ENCODE assay signal across 16 mouse cellular contexts in genomic region chr2:178471546-178472480, GRCm38 (mm10). TPM values are rescaled to one million over a fixed set of nuclear protein-coding genes. Genes with fewer than 3 reads are reported as not detected.
DNase-seq lines count a peak whose midpoint lies in the region; ATAC-seq and TF ChIP-seq lines count a peak whose summit lies in the region.
"Had no signal": no experiment of that assay in that cellular context is flagged by ENCODE, and none has a peak within 500 bp of the region (broad histone marks: within the 10 kb centered on the region; RNA-seq: fewer than 3 reads in every experiment).

No protein-coding gene starts in this region.

- WGBS in hindbrain, embryonic 16.5 days: 79% methylated on average over 17 of the region's 17 CpGs
- WGBS in hindbrain, embryonic 10.5 days: 80% methylated on average over 17 of the region's 17 CpGs
- WGBS in embryonic facial prominence, embryonic 10.5 days: 68% methylated on average over 17 of the region's 17 CpGs
- WGBS in intestine, postnatal 0 days: 36% methylated on average over 17 of the region's 17 CpGs
- WGBS in liver, postnatal 0 days (ENCODE audit: insufficient replicate concordance): 58% methylated on average over 17 of the region's 17 CpGs
- WGBS in thymus, adult 2 months: 92% methylated on average over 17 of the region's 17 CpGs

- peaks cover 6% of the 10 kb centered on the region; the same call in 1 of the 2 replicates for H3K4me1 ChIP-seq in hindbrain, embryonic 16.5 days (ENCODE audit: control insufficient read depth, insufficient read depth, low read depth, low read length)
- H3K4me1 ChIP-seq in hindbrain, embryonic 10.5 days (replicated peaks): peaks cover 9% of the 10 kb centered on the region; the same call in 1 of the 2 replicates
- H3K4me1 ChIP-seq in embryonic facial prominence, embryonic 10.5 days: peaks cover 21% of the 10 kb centered on the region
- H3K4me1 ChIP-seq in intestine, postnatal 0 days (replicated peaks; ENCODE audit: control insufficient read depth, insufficient read depth, low read length): peaks cover 2% of the 10 kb centered on the region; the same call in 1 of the 2 replicates
- H3K4me1 ChIP-seq in liver, postnatal 0 days (ENCODE audit: insufficient read depth): peaks cover 7% of the 10 kb centered on the region
- H3K4me1 ChIP-seq in thymus, adult 2 months (replicated peaks; ENCODE audit: control insufficient read depth, insufficient read depth, low read length): no peaks in the 10 kb centered on the region
- H3K4me1 ChIP-seq: neural tube, embryonic 12.5 days had no signal

- no peaks in the 10 kb centered on the region for H3K27me3 ChIP-seq in hindbrain, embryonic 16.5 days (replicated peaks; ENCODE audit: control insufficient read depth, insufficient read depth, low read length)
- no peaks in the 10 kb centered on the region for H3K27me3 ChIP-seq in hindbrain, embryonic 10.5 days (ENCODE audit: insufficient read depth, poor library complexity, severe bottlenecking)
- H3K27me3 ChIP-seq in embryonic facial prominence, embryonic 10.5 days (replicated peaks; ENCODE audit: low read depth, poor library complexity, severe bottlenecking): no peaks in the 10 kb centered on the region
- no peaks in the 10 kb centered on the region for H3K27me3 ChIP-seq in intestine, postnatal 0 days (replicated peaks; ENCODE audit: control insufficient read depth, insufficient read depth, low read length)
- H3K27me3 ChIP-seq in liver, postnatal 0 days (ENCODE audit: insufficient read depth, low read length): no peaks in the 10 kb centered on the region
- H3K27me3 ChIP-seq in thymus, adult 2 months (ENCODE audit: control insufficient read depth, insufficient read depth, low read length): no peaks in the 10 kb centered on the region
- H3K27me3 ChIP-seq: neural tube, embryonic 12.5 days; Patski had no signal

- H3K4me2 ChIP-seq in hindbrain, embryonic 16.5 days (ENCODE audit: low read length): no peak overlapping the region
- H3K4me2 ChIP-seq in intestine, postnatal 0 days (replicated peaks; ENCODE audit: low read depth): peak overlapping the region; percentile 56
- peak overlapping the region; percentile 51 for H3K4me2 ChIP-seq in liver, postnatal 0 days (ENCODE audit: low read depth, low read length)
- H3K4me2 ChIP-seq: neural tube, embryonic 12.5 days had no signal

- no peak for TF ChIP-seq EP300 in liver, postnatal 0 days (IDR thresholded peaks at IDR 0.05; ENCODE audit: low read depth)

- H3K9ac ChIP-seq in hindbrain, embryonic 16.5 days (ENCODE audit: low read depth, low read length): no peak overlapping the region
- no peak overlapping the region for H3K9ac ChIP-seq in intestine, postnatal 0 days (ENCODE audit: low read depth, low read length)
- H3K9ac ChIP-seq in liver, postnatal 0 days (replicated peaks): no peak overlapping the region
- H3K9ac ChIP-seq: neural tube, embryonic 12.5 days had no signal

- DNase-seq in hindbrain, embryonic 10.5 days (ENCODE audit: low spot score): no peak
- peak; percentile 24 for DNase-seq in embryonic facial prominence, embryonic 10.5 days (ENCODE audit: low spot score)
- DNase-seq in liver, postnatal 0 days: peak; percentile 29
- DNase-seq in thymus, adult 2 months: no peak
- DNase-seq in adrenal gland, postnatal 4 days (ENCODE audit: low spot score in 2 of 2): no peak
- DNase-seq in spleen, adult 18-20 months: no peak
- DNase-seq: cerebellum, postnatal 36 days; kidney, postnatal 10 days; lung, adult 2 months; thymus, postnatal 36 days had no signal

- TF ChIP-seq POLR2A in thymus, adult 2 months (IDR thresholded peaks at IDR 0.05; ENCODE audit: control insufficient read depth, extremely low read depth, insufficient read depth, low read length, poor library complexity): no peak

- no peak overlapping the region for H3K27ac ChIP-seq in hindbrain, embryonic 16.5 days (ENCODE audit: low read depth, low read length)
- H3K27ac ChIP-seq in hindbrain, embryonic 10.5 days: no peak overlapping the region
- H3K27ac ChIP-seq in embryonic facial prominence, embryonic 10.5 days (replicated peaks): peak overlapping the region; percentile 14; the same call in 1 of the 2 replicates
- peak overlapping the region; percentile 64 for H3K27ac ChIP-seq in intestine, postnatal 0 days (ENCODE audit: low read depth, low read length)
- no peak overlapping the region for H3K27ac ChIP-seq in liver, postnatal 0 days (ENCODE audit: low read depth)
- no peak overlapping the region for H3K27ac ChIP-seq in thymus, adult 2 months (ENCODE audit: control insufficient read depth, insufficient read depth, low read length)
- H3K27ac ChIP-seq: hindbrain, postnatal 0 days; neural tube, embryonic 12.5 days had no signal

- no peaks in the 10 kb centered on the region for H3K36me3 ChIP-seq in hindbrain, embryonic 16.5 days (ENCODE audit: control insufficient read depth, insufficient read depth, low read length)
- no peaks in the 10 kb centered on the region for H3K36me3 ChIP-seq in hindbrain, embryonic 10.5 days
- H3K36me3 ChIP-seq in embryonic facial prominence, embryonic 10.5 days (replicated peaks): no peaks in the 10 kb centered on the region
- H3K36me3 ChIP-seq in intestine, postnatal 0 days (ENCODE audit: control insufficient read depth, insufficient read depth): no peaks in the 10 kb centered on the region
- H3K36me3 ChIP-seq in liver, postnatal 0 days (replicated peaks; ENCODE audit: insufficient read depth, low read length): no peaks in the 10 kb centered on the region
- H3K36me3 ChIP-seq in thymus, adult 2 months (ENCODE audit: control insufficient read depth, insufficient read depth, low read length): no peaks in the 10 kb centered on the region
- H3K36me3 ChIP-seq: neural tube, embryonic 12.5 days had no signal

- H3K4me3 ChIP-seq in hindbrain, embryonic 16.5 days (ENCODE audit: low read length): no peak overlapping the region
- H3K4me3 ChIP-seq in hindbrain, embryonic 10.5 days: no peak overlapping the region
- no peak overlapping the region for H3K4me3 ChIP-seq in embryonic facial prominence, embryonic 10.5 days
- H3K4me3 ChIP-seq in intestine, postnatal 0 days (ENCODE audit: low read depth, low read length): no peak overlapping the region; the same call in 1 of the 2 replicates
- H3K4me3 ChIP-seq in liver, postnatal 0 days (ENCODE audit: low read depth, low read length): no peak overlapping the region
- H3K4me3 ChIP-seq in thymus, adult 2 months (ENCODE audit: control insufficient read depth, insufficient read depth, low read length): no peak overlapping the region
- H3K4me3 ChIP-seq: neural tube, embryonic 12.5 days had no signal

- no peaks in the 10 kb centered on the region for H3K9me3 ChIP-seq in hindbrain, embryonic 16.5 days (ENCODE audit: control insufficient read depth, low read length)
- H3K9me3 ChIP-seq in hindbrain, embryonic 10.5 days: no peaks in the 10 kb centered on the region
- no peaks in the 10 kb centered on the region for H3K9me3 ChIP-seq in embryonic facial prominence, embryonic 10.5 days
- H3K9me3 ChIP-seq in intestine, postnatal 0 days (ENCODE audit: control insufficient read depth): no peaks in the 10 kb centered on the region
- no peaks in the 10 kb centered on the region for H3K9me3 ChIP-seq in liver, postnatal 0 days (ENCODE audit: low read length)
- H3K9me3 ChIP-seq: neural tube, embryonic 12.5 days had no signal

- no peak for TF ChIP-seq CTCF in intestine, postnatal 0 days (IDR thresholded peaks at IDR 0.05; ENCODE audit: low read depth)
- no peak for TF ChIP-seq CTCF in liver, postnatal 0 days (IDR thresholded peaks at IDR 0.05; ENCODE audit: low read depth)
- TF ChIP-seq CTCF in thymus, adult 2 months (IDR thresholded peaks at IDR 0.05; ENCODE audit: borderline replicate concordance, control insufficient read depth, extremely low read depth, insufficient read depth, low read length, poor library complexity): no peak

- ATAC-seq in hindbrain, embryonic 16.5 days: peak; percentile 46; the same call in 1 of the 2 replicates
- peak; percentile 98 for ATAC-seq in intestine, postnatal 0 days
- peak; percentile 91 for ATAC-seq in liver, postnatal 0 days
- ATAC-seq: hindbrain, postnatal 0 days; Patski had no signal

RNA-seq across cellular contexts. Expression of gene Cdh26, which starts 41.5 kb away (rescaled TPM):
- 0.24 and 0.25 TPM in 2 replicates for polyA plus RNA-seq in hindbrain, embryonic 16.5 days (2015; fragmentation: Nextera tagmentation; extraction: Ambion mirVana)
- 0.10 and 0.63 TPM in 2 replicates for polyA plus RNA-seq in hindbrain, embryonic 10.5 days (2016; fragmentation: Nextera tagmentation; extraction: Ambion mirVana)
- polyA plus RNA-seq in embryonic facial prominence, embryonic 10.5 days (2016; fragmentation: Nextera tagmentation; extraction: Ambion mirVana): 0.19 TPM in 1 of 2 replicates, not detected in the other
- 0.43 and 0.68 TPM in 2 replicates for polyA plus RNA-seq in intestine, postnatal 0 days (2015; fragmentation: Nextera tagmentation; extraction: Ambion mirVana)
- polyA plus RNA-seq in liver, postnatal 0 days (2015; fragmentation: Nextera tagmentation; extraction: Ambion mirVana): 0.09 and 0.13 TPM in 2 replicates
- polyA plus RNA-seq in thymus, adult 2 months (2012; rRNA removed): 0.04 and 0.13 TPM in 2 replicates
- total RNA-seq in adrenal gland, postnatal 4 days (2021): under 1 TPM in 1 of 2 experiments, not detected in 1; 0.20 TPM
- total RNA-seq: gastrocnemius, postnatal 4 days had no signal
- polyA plus RNA-seq: Patski had no signal

RNA-seq across cellular contexts. Expression of gene Fam217b, which starts 57.5 kb away (rescaled TPM):
- polyA plus RNA-seq in hindbrain, embryonic 16.5 days (2015; fragmentation: Nextera tagmentation; extraction: Ambion mirVana): 16.2 and 20.2 TPM in 2 replicates
- 2.0 and 2.3 TPM in 2 replicates for polyA plus RNA-seq in hindbrain, embryonic 10.5 days (2016; fragmentation: Nextera tagmentation; extraction: Ambion mirVana)
- 3.4 and 4.7 TPM in 2 replicates for polyA plus RNA-seq in embryonic facial prominence, embryonic 10.5 days (2016; fragmentation: Nextera tagmentation; extraction: Ambion mirVana)
- polyA plus RNA-seq in intestine, postnatal 0 days (2015; fragmentation: Nextera tagmentation; extraction: Ambion mirVana): 2.5 TPM in 2 replicates
- 0.82 and 1.3 TPM in 2 replicates for polyA plus RNA-seq in liver, postnatal 0 days (2015; fragmentation: Nextera tagmentation; extraction: Ambion mirVana)
- polyA plus RNA-seq in thymus, adult 2 months (2012; rRNA removed): 0.70 and 1.0 TPM in 2 replicates
- 1 to 10 TPM; 5.7 TPM for total RNA-seq in adrenal gland, postnatal 4 days (2021)

RNA-seq across cellular contexts. Expression of gene Ppp1r3d, which starts 57.5 kb away (rescaled TPM):
- polyA plus RNA-seq in hindbrain, embryonic 16.5 days (2015; fragmentation: Nextera tagmentation; extraction: Ambion mirVana): 5.5 and 5.9 TPM in 2 replicates
- 0.92 and 1.3 TPM in 2 replicates for polyA plus RNA-seq in hindbrain, embryonic 10.5 days (2016; fragmentation: Nextera tagmentation; extraction: Ambion mirVana)
- polyA plus RNA-seq in embryonic facial prominence, embryonic 10.5 days (2016; fragmentation: Nextera tagmentation; extraction: Ambion mirVana): 1.8 and 1.9 TPM in 2 replicates
- polyA plus RNA-seq in intestine, postnatal 0 days (2015; fragmentation: Nextera tagmentation; extraction: Ambion mirVana): 2.7 and 2.8 TPM in 2 replicates
- 1.2 TPM in 2 replicates for polyA plus RNA-seq in liver, postnatal 0 days (2015; fragmentation: Nextera tagmentation; extraction: Ambion mirVana)
- 2.1 and 2.8 TPM in 2 replicates for polyA plus RNA-seq in thymus, adult 2 months (2012; rRNA removed)
- total RNA-seq in adrenal gland, postnatal 4 days (2021): 1 to 10 TPM; 6.2 to 6.9 TPM

Comparison
In these comparisons a context has a peak if more than half of its experiments do, and no peak if none do; other contexts are left out.
1. ATAC-seq: peak in every context shown above with its lines; median percentile 98 in intestine, postnatal 0 days; 91 in liver, postnatal 0 days; 46 in hindbrain, embryonic 16.5 days.
2. H3K27ac ChIP-seq: peak in embryonic facial prominence, embryonic 10.5 days (single experiment) and intestine, postnatal 0 days (single experiment); none in hindbrain, embryonic 16.5 days (single experiment), hindbrain, embryonic 10.5 days (single experiment), liver, postnatal 0 days (single experiment) and thymus, adult 2 months (single experiment).
3. DNase-seq: peak in embryonic facial prominence, embryonic 10.5 days (single experiment) and liver, postnatal 0 days (single experiment); none in hindbrain, embryonic 10.5 days (single experiment), thymus, adult 2 months (single experiment), adrenal gland, postnatal 4 days (0 of 2) and spleen, adult 18-20 months (0 of 2).